In the genomic region with DNA sequence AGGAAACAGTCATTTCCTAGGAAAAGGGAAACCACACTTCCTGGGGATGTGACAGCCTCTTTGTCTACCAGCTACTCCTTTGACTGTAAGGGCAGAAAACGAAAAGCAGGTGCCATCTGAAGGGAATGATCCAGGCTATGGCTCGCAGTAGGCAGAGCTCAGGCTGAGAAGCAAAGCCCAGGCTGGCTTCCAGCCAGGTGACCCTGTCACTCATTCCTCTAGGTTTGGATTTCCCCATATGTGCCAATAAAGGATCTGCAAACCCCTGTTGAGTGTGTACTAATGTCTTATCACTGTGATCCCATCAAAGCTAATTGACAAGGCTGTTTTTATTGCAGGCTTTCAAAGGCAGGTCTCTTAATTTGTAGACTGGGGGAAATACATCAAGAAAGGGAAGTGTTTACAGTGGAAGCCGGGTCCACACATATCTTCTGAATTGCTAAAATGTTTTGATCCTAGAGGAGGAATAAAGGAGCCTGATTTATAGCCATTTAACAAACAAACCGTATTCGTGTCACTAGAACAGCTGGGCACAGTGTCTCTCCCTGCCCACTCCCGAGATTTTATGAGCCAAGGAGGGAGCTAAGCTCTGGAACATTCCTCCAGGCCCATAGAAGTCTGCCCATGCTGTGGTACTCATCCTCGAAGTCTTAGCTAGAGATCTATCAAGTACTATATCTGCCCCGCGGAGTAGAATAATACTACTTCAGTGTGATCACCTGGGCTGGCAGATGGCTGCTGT, we compare ENCODE assay signal across 12 mouse cellular contexts.
A peak's percentile ranks its signal among the peaks of the same experiment; 100 is the strongest.
DNase-seq lines count a peak whose midpoint lies in the region; ATAC-seq and TF ChIP-seq lines count a peak whose summit lies in the region.
"Had no signal": no experiment of that assay in that cellular context is flagged by ENCODE, and none has a peak within 500 bp of the region (broad histone marks: within the 10 kb centered on the region; RNA-seq: fewer than 3 reads in every experiment).

No protein-coding gene starts in this region.

- no peak for TF ChIP-seq CTCF in liver, adult 2 months (IDR thresholded peaks at IDR 0.05; ENCODE audit: low read depth, low read length)

- TF ChIP-seq POLR2A in liver, adult 2 months (IDR thresholded peaks at IDR 0.05; ENCODE audit: extremely low read depth, insufficient read depth, low read length): no peak

- H3K9ac ChIP-seq in embryonic facial prominence, embryonic 11.5 days (replicated peaks; ENCODE audit: low read length): no peak overlapping the region
- no peak overlapping the region for H3K9ac ChIP-seq in liver, adult 2 months (ENCODE audit: low read depth, low read length)
- no peak overlapping the region for H3K9ac ChIP-seq in liver, embryonic 12.5 days
- no peak overlapping the region for H3K9ac ChIP-seq in embryonic facial prominence, embryonic 14.5 days (ENCODE audit: low read depth, low read length)
- H3K9ac ChIP-seq: embryonic facial prominence, embryonic 15.5 days had no signal

- H3K9me3 ChIP-seq in embryonic facial prominence, embryonic 11.5 days (replicated peaks; ENCODE audit: control insufficient read depth, low read length): no peaks in the 10 kb centered on the region
- H3K9me3 ChIP-seq in embryonic facial prominence, embryonic 10.5 days: no peaks in the 10 kb centered on the region
- no peaks in the 10 kb centered on the region for H3K9me3 ChIP-seq in liver, embryonic 12.5 days (replicated peaks)
- H3K9me3 ChIP-seq in embryonic facial prominence, embryonic 14.5 days (ENCODE audit: control insufficient read depth, low read length): no peaks in the 10 kb centered on the region
- no peaks in the 10 kb centered on the region for H3K9me3 ChIP-seq in limb, embryonic 10.5 days (replicated peaks)
- H3K9me3 ChIP-seq: embryonic facial prominence, embryonic 15.5 days had no signal

- WGBS in embryonic facial prominence, embryonic 11.5 days: 74% methylated on average over 9 of the region's 9 CpGs
- 78% methylated on average over 9 of the region's 9 CpGs for WGBS in embryonic facial prominence, embryonic 10.5 days
- WGBS in liver, adult 2 months: 63% methylated on average over 9 of the region's 9 CpGs
- 53% methylated on average over 9 of the region's 9 CpGs for WGBS in liver, embryonic 12.5 days (ENCODE audit: insufficient replicate concordance)
- 71% methylated on average over 9 of the region's 9 CpGs for WGBS in embryonic facial prominence, embryonic 14.5 days
- 45% methylated on average over 9 of the region's 9 CpGs for WGBS in limb, embryonic 10.5 days

- no peak overlapping the region for H3K4me2 ChIP-seq in embryonic facial prominence, embryonic 11.5 days (ENCODE audit: low read depth, low read length)
- no peak overlapping the region for H3K4me2 ChIP-seq in liver, embryonic 12.5 days
- no peak overlapping the region for H3K4me2 ChIP-seq in embryonic facial prominence, embryonic 14.5 days (ENCODE audit: low read depth, low read length)
- H3K4me2 ChIP-seq: embryonic facial prominence, embryonic 15.5 days had no signal

- H3K36me3 ChIP-seq in embryonic facial prominence, embryonic 11.5 days (replicated peaks; ENCODE audit: control insufficient read depth, insufficient read depth, low read depth, low read length): no peaks in the 10 kb centered on the region
- no peaks in the 10 kb centered on the region for H3K36me3 ChIP-seq in embryonic facial prominence, embryonic 10.5 days (replicated peaks)
- no peaks in the 10 kb centered on the region for H3K36me3 ChIP-seq in liver, adult 2 months (ENCODE audit: control insufficient read depth, insufficient read depth, low read length)
- H3K36me3 ChIP-seq in liver, embryonic 12.5 days: no peaks in the 10 kb centered on the region
- no peaks in the 10 kb centered on the region for H3K36me3 ChIP-seq in embryonic facial prominence, embryonic 14.5 days (ENCODE audit: control insufficient read depth, insufficient read depth, low read length)
- no peaks in the 10 kb centered on the region for H3K36me3 ChIP-seq in limb, embryonic 10.5 days
- H3K36me3 ChIP-seq: embryonic facial prominence, embryonic 15.5 days had no signal

- H3K79me2 ChIP-seq in liver, adult 2 months (ENCODE audit: control insufficient read depth, insufficient read depth, low read length): no peaks in the 10 kb centered on the region

- peak; percentile 27 for DNase-seq in embryonic facial prominence, embryonic 11.5 days (ENCODE audit: low spot score)
- no peak for DNase-seq in embryonic facial prominence, embryonic 10.5 days (ENCODE audit: low spot score)
- DNase-seq in liver, adult 2 months (ENCODE audit: extremely low read depth, low read depth, low spot score): peak; percentile 33
- peak; percentile 13 for DNase-seq in embryonic facial prominence, embryonic 14.5 days (ENCODE audit: low spot score)
- DNase-seq in limb, embryonic 10.5 days (ENCODE audit: low spot score): no peak
- no peak for DNase-seq in left cerebral cortex, adult 9 months (ENCODE audit: low spot score in 2 of 2)
- no peak for DNase-seq in spleen, postnatal 14 days (ENCODE audit: low spot score in 2 of 2)
- DNase-seq: cerebellum, adult 11-12 months; lung, adult 18-20 months had no signal

- no peaks in the 10 kb centered on the region; the same call in 1 of the 2 replicates for H3K4me1 ChIP-seq in embryonic facial prominence, embryonic 11.5 days (ENCODE audit: control insufficient read depth, insufficient read depth, low read length)
- H3K4me1 ChIP-seq in embryonic facial prominence, embryonic 10.5 days: peaks cover 27% of the 10 kb centered on the region
- H3K4me1 ChIP-seq in liver, adult 2 months (ENCODE audit: control insufficient read depth, insufficient read depth, low read length): peaks cover 2% of the 10 kb centered on the region; the same call in 1 of the 2 replicates
- peaks cover 14% of the 10 kb centered on the region; the same call in 1 of the 2 replicates for H3K4me1 ChIP-seq in liver, embryonic 12.5 days
- 0 out of 2 replicates have a peak, but pooled peaks cover 5% of the 10 kb centered on the region for H3K4me1 ChIP-seq in embryonic facial prominence, embryonic 14.5 days (ENCODE audit: control insufficient read depth, insufficient read depth, low read length)
- H3K4me1 ChIP-seq in limb, embryonic 10.5 days: peaks cover 45% of the 10 kb centered on the region
- H3K4me1 ChIP-seq: embryonic facial prominence, embryonic 15.5 days had no signal

- no peak overlapping the region for H3K4me3 ChIP-seq in embryonic facial prominence, embryonic 11.5 days (ENCODE audit: low read depth, low read length)
- H3K4me3 ChIP-seq in embryonic facial prominence, embryonic 10.5 days: no peak overlapping the region
- H3K4me3 ChIP-seq in liver, adult 2 months (ENCODE audit: insufficient read depth, low read depth, low read length): no peak overlapping the region
- no peak overlapping the region for H3K4me3 ChIP-seq in liver, embryonic 12.5 days
- H3K4me3 ChIP-seq in embryonic facial prominence, embryonic 14.5 days (ENCODE audit: low read depth, low read length): no peak overlapping the region
- no peak overlapping the region for H3K4me3 ChIP-seq in limb, embryonic 10.5 days
- H3K4me3 ChIP-seq: embryonic facial prominence, embryonic 15.5 days had no signal

- ATAC-seq in embryonic facial prominence, embryonic 11.5 days (replicated peaks; ENCODE audit: insufficient number of reproducible peaks, low FRiP score, low TSS enrichment, low read depth): no peak
- ATAC-seq in liver, embryonic 12.5 days: no peak
- no peak for ATAC-seq in embryonic facial prominence, embryonic 14.5 days (ENCODE audit: low read depth)
- ATAC-seq: inflammation-experienced regulatory T-cells, adult 6 months had no signal

- no peak overlapping the region for H3K27ac ChIP-seq in embryonic facial prominence, embryonic 11.5 days (replicated peaks; ENCODE audit: low read depth, low read length)
- no peak overlapping the region for H3K27ac ChIP-seq in embryonic facial prominence, embryonic 10.5 days (replicated peaks)
- no peak overlapping the region for H3K27ac ChIP-seq in liver, adult 2 months (replicated peaks; ENCODE audit: insufficient read depth, low read depth, low read length)
- no peak overlapping the region for H3K27ac ChIP-seq in liver, embryonic 12.5 days
- no peak overlapping the region for H3K27ac ChIP-seq in embryonic facial prominence, embryonic 14.5 days (replicated peaks; ENCODE audit: low read depth, low read length)
- H3K27ac ChIP-seq in limb, embryonic 10.5 days: peak overlapping the region; percentile 69; the same call in 1 of the 2 replicates
- H3K27ac ChIP-seq: embryonic facial prominence, embryonic 15.5 days had no signal

- no peaks in the 10 kb centered on the region for H3K27me3 ChIP-seq in embryonic facial prominence, embryonic 11.5 days (ENCODE audit: control insufficient read depth, insufficient read depth, low read length)
- H3K27me3 ChIP-seq in embryonic facial prominence, embryonic 10.5 days (replicated peaks; ENCODE audit: low read depth, poor library complexity, severe bottlenecking): no peaks in the 10 kb centered on the region
- no peaks in the 10 kb centered on the region for H3K27me3 ChIP-seq in liver, adult 2 months (ENCODE audit: control insufficient read depth, insufficient read depth, low read length)
- peaks cover 4% of the 10 kb centered on the region; the same call in 1 of the 2 replicates for H3K27me3 ChIP-seq in liver, embryonic 12.5 days (replicated peaks)
- no peaks in the 10 kb centered on the region for H3K27me3 ChIP-seq in embryonic facial prominence, embryonic 14.5 days (replicated peaks; ENCODE audit: control insufficient read depth, insufficient read depth, low read length)
- peaks cover 7% of the 10 kb centered on the region; the same call in 1 of the 2 replicates for H3K27me3 ChIP-seq in limb, embryonic 10.5 days (ENCODE audit: low read depth, poor library complexity, severe bottlenecking)
- H3K27me3 ChIP-seq: embryonic facial prominence, embryonic 15.5 days had no signal

Comparison
In these comparisons a context has a peak if more than half of its experiments do, and no peak if none do; other contexts are left out.
1. DNase-seq: peak in embryonic facial prominence, embryonic 11.5 days (single experiment), liver, adult 2 months (single experiment) and embryonic facial prominence, embryonic 14.5 days (single experiment); none in embryonic facial prominence, embryonic 10.5 days (single experiment), limb, embryonic 10.5 days (single experiment), left cerebral cortex, adult 9 months (0 of 2) and spleen, postnatal 14 days (0 of 2).